Mouse (Mus musculus) kidney, adult 2 months (tissue): Measurements from ENCODE around the gene Serpina3b.

ENCODE experiments used
- CTCF ChIP-seq: fragments of 200-500 bp; conservative IDR thresholded peaks from 2 replicates; pipeline ENCODE4 v1.5.1; 2011; ENCODE audit warnings: low read depth, mild to moderate bottlenecking, control low read depth, low read length, moderate library complexity, mixed read lengths; ENCODE audit not compliant: insufficient read depth, insufficient read length
- POLR2A ChIP-seq: fragments of 200-500 bp; IDR thresholded peaks from one replicate; pipeline ENCODE4 v1.6.1; 2011; ENCODE audit warnings: low read depth, low read length, control low read depth

DNA sequence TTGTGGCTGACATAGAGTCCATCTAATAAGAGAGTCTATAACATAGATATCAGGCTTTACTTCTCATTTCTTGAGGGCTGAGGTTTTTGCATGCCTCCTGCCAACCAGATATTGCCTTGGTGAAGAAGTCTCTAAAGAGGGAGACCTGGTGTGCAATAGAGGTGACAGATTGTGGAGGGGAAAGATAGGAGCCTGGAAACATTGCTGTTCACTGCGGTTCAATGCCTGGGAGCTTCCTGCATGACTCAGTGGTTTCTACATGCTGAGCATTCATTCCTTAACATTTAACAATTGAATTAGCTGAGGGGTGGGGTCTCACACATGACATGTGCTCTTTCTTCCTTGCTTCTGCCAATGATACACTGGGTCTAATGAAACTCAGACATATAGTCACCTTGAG lies 4.7 kb upstream of the Serpina3b start:
- no peak for TF ChIP-seq CTCF
- TF ChIP-seq POLR2A = no peak
